Mouse (Mus musculus) heart, adult 2 months (tissue): Measurements from ENCODE around the gene Naa35. TPM values are rescaled to one million over a fixed set of nuclear protein-coding genes. Genes with fewer than 3 reads are reported as not detected.

ENCODE experiments used
- DNase-seq, 2 experiments: peaks; one replicate each; pipeline ENCODE4 v3.0.0; 2021
- H3K27ac ChIP-seq: fragments of 200-600 bp; 2 replicates; pipeline ENCODE4 v1.8.1; 2022
- H3K27me3 ChIP-seq: fragments of 200-500 bp; 2 replicates; pipeline ENCODE4 v1.6.1; 2012; ENCODE audit warnings: mild to moderate bottlenecking, low read length, inconsistent platforms, mixed read lengths; ENCODE audit not compliant: control insufficient read depth, insufficient read depth
- H3K36me3 ChIP-seq: fragments of 200-500 bp; 2 replicates; pipeline ENCODE4 v1.6.1; 2012; ENCODE audit warnings: low read length, inconsistent platforms; ENCODE audit not compliant: control insufficient read depth, insufficient read depth
- H3K4me1 ChIP-seq: fragments of 200-500 bp; 2 replicates; pipeline ENCODE4 v1.6.1; 2011; ENCODE audit warnings: low read length; ENCODE audit not compliant: control insufficient read depth, insufficient read depth
- H3K4me3 ChIP-seq: fragments of 200-600 bp; 2 replicates; pipeline ENCODE4 v1.8.1; 2022
- H3K79me2 ChIP-seq: fragments of 200-500 bp; replicated peaks from 2 replicates; pipeline ENCODE4 v1.6.1; 2012; ENCODE audit warnings: mild to moderate bottlenecking, inconsistent platforms, low read length, moderate library complexity, mixed read lengths; ENCODE audit not compliant: control insufficient read depth, insufficient read depth
- H3K9ac ChIP-seq: fragments of 200-500 bp; 2 replicates; pipeline ENCODE4 v1.6.1; 2012; ENCODE audit warnings: low read depth, mild to moderate bottlenecking, control low read depth, inconsistent platforms, low read length, mixed read lengths
- CTCF ChIP-seq: fragments of 200-600 bp; IDR thresholded peaks from 2 replicates; pipeline ENCODE4 v1.8.1; 2022; ENCODE audit warnings: antibody characterized with exemption, mild to moderate bottlenecking, moderate library complexity
- EP300 ChIP-seq: fragments of 200-500 bp; IDR thresholded peaks from 2 replicates; pipeline ENCODE4 v1.6.1; 2011; ENCODE audit warnings: low read depth, low read length, control low read depth; ENCODE audit not compliant: insufficient read depth
- POLR2A ChIP-seq: fragments of 200-500 bp; IDR thresholded peaks from 2 replicates; pipeline ENCODE4 v1.6.1; 2011; ENCODE audit warnings: mild to moderate bottlenecking, low read depth, low read length, control low read depth; ENCODE audit not compliant: insufficient read depth
- WGBS: fragments of 180-500 bp; shearing (Covaris S2); methylation state at CpG from one replicate; pipeline ENCODE4 v1.1.7; 2018; 5-methylcytosine and 5-hydroxymethylcytosine counted together
- intact Hi-C: fragments of 180-260 bp; cut with DNase I; formaldehyde crosslinking; loops from one replicate; pipeline ENCODE4 v1.15.1; 2025
- polyA plus RNA-seq: library from polyadenylated mRNA; depleted of rRNA; stranded (reverse); fragments of >200 nt; gene quantifications from 2 replicates; pipeline ENCODE4 v1.2.3, GENCODE M21; 2012
- total RNA-seq, 2 experiments: library from RNA; stranded (reverse); gene quantifications; 2 replicates each; pipeline ENCODE4 v1.2.3; 2021

Gene Naa35
- total and polyA plus RNA-seq, 3 experiments = 28.0 to 106 (median 79.9) TPM

GRCm38 (mm10) chr13:59603096-59603495 lies 18.0 kb downstream of the Naa35 start:
- no peak for DNase-seq
- H3K79me2 ChIP-seq = no peaks in the 10 kb centered on the region
- no peak overlapping the region for H3K4me3 ChIP-seq
- intact Hi-C loops = no loop called here
- WGBS = 91% methylated on average over 5 of the region's 5 CpGs
- H3K9ac ChIP-seq = no peak overlapping the region
- H3K27me3 ChIP-seq = no peaks in the 10 kb centered on the region
- TF ChIP-seq CTCF = no peak
- no peak for TF ChIP-seq EP300
- TF ChIP-seq POLR2A = no peak
- H3K4me1 ChIP-seq = no peaks in the 10 kb centered on the region
- H3K36me3 ChIP-seq = no peaks in the 10 kb centered on the region; the same call in 1 of the 2 replicates
- no peak overlapping the region for H3K27ac ChIP-seq

GRCm38 (mm10) chr13:59604511-59604910 lies 19.5 kb downstream of the Naa35 start:
- 93% methylated on average over 1 of the region's 1 CpGs for WGBS
- no peak for TF ChIP-seq EP300
- TF ChIP-seq POLR2A = no peak
- no peak for TF ChIP-seq CTCF

GRCm38 (mm10) chr13:59605221-59605922 lies 20.3 kb downstream of the Naa35 start:
- DNase-seq = no peak
- Histone ChIP-seq H3K27me3 (no peaks in the 10 kb centered on the region), H3K9ac (no peak overlapping the region), H3K4me1 (peaks cover 1% of the 10 kb centered on the region; the same call in 1 of the 2 replicates), H3K4me3 (no peak overlapping the region), H3K36me3 (peaks cover 2% of the 10 kb centered on the region), H3K27ac (no peak overlapping the region), H3K79me2 (no peaks in the 10 kb centered on the region)
- intact Hi-C loops = no loop called here
- WGBS = 75% methylated on average over 10 of the region's 10 CpGs
- TF ChIP-seq EP300 = no peak
- TF ChIP-seq CTCF = no peak
- no peak for TF ChIP-seq POLR2A

More at GRCm38 (mm10) chr13:59604511-59604910, 19.5 kb downstream of the Naa35 start:
- no peak for DNase-seq
- intact Hi-C loops = no loop called here
- Histone ChIP-seq H3K27me3 (no peaks in the 10 kb centered on the region), H3K4me3 (no peak overlapping the region), H3K79me2 (no peaks in the 10 kb centered on the region), H3K36me3 (no peaks in the 10 kb centered on the region; the same call in 1 of the 2 replicates), H3K9ac (no peak overlapping the region), H3K4me1 (no peaks in the 10 kb centered on the region), H3K27ac (no peak overlapping the region)

GRCm38 (mm10) chr13:59609885-59610284 lies 24.8 kb downstream of the Naa35 start:
- no peak for TF ChIP-seq CTCF
- TF ChIP-seq POLR2A = no peak
- no peak for TF ChIP-seq EP300
- Histone ChIP-seq H3K27me3 (no peaks in the 10 kb centered on the region), H3K4me1 (peaks cover 2% of the 10 kb centered on the region; the same call in 1 of the 2 replicates), H3K27ac (peak overlapping the region; percentile 79), H3K4me3 (no peak overlapping the region), H3K79me2 (no peaks in the 10 kb centered on the region; the same call in 1 of the 2 replicates), H3K36me3 (peaks cover 7% of the 10 kb centered on the region), H3K9ac (no peak overlapping the region)
- no peak for DNase-seq
- 86% methylated on average over 4 of the region's 4 CpGs for WGBS
- intact Hi-C loops = no loop called here

- Histone ChIP-seq H3K79me2 (no peaks in the 10 kb centered on the region; the same call in 1 of the 2 replicates), H3K4me3 (no peak overlapping the region), H3K9ac (no peak overlapping the region; the same call in 1 of the 2 replicates), H3K27me3 (no peaks in the 10 kb centered on the region), H3K27ac (peak overlapping the region; percentile 79), H3K36me3 (peaks cover 7% of the 10 kb centered on the region), H3K4me1 (peaks cover 2% of the 10 kb centered on the region; the same call in 1 of the 2 replicates)
- intact Hi-C loops = no loop called here
- no peak for TF ChIP-seq POLR2A
- no peak for TF ChIP-seq EP300
- TF ChIP-seq CTCF = no peak
- DNase-seq = peak in 1 of 2 experiments; percentile 37
- WGBS = 74% methylated on average over 2 of the region's 2 CpGs
Observed at GRCm38 (mm10) chr13:59610437-59610836, 25.4 kb downstream of the Naa35 start.

GRCm38 (mm10) chr13:59613868-59614267 lies 28.8 kb downstream of the Naa35 start:
- H3K9ac ChIP-seq = no peak overlapping the region
- WGBS = 40% methylated on average over 4 of the region's 4 CpGs
- peaks cover 7% of the 10 kb centered on the region for H3K36me3 ChIP-seq
- no peak for DNase-seq
- peaks cover 2% of the 10 kb centered on the region; the same call in 1 of the 2 replicates for H3K4me1 ChIP-seq
- no peaks in the 10 kb centered on the region for H3K27me3 ChIP-seq
- H3K4me3 ChIP-seq = no peak overlapping the region
- no peak overlapping the region for H3K27ac ChIP-seq
- no peak for TF ChIP-seq POLR2A
- no peaks in the 10 kb centered on the region; the same call in 1 of the 2 replicates for H3K79me2 ChIP-seq
- intact Hi-C loops = no loop called here
